Mouse (Mus musculus) thymus, postnatal 4 days (tissue): Measurements from ENCODE around the gene Olfr446.

Experiments
- DNase-seq: peaks from one replicate; pipeline ENCODE4 v3.0.0; 2021

Gene Olfr446

GRCm38 (mm10) chr6:42921077-42921476 is at the start of gene Olfr446:
Gene Olfr446 (plus strand): TSS chr6:42921377.
- no peak for DNase-seq

- DNase-seq = no peak
Measured at GRCm38 (mm10) chr6:42876323-42876722, 44.9 kb upstream of the Olfr446 start.

- no peak for DNase-seq
Measured at GRCm38 (mm10) chr6:42890141-42890540, 31.0 kb upstream of the Olfr446 start, which contains the start of gene Olfr448. Gene Olfr448 (plus strand): TSS chr6:42890441.

GRCm38 (mm10) chr6:42900345-42900744 is 20.8 kb upstream of the Olfr446 start:
- DNase-seq = no peak

- no peak for DNase-seq
Measured at GRCm38 (mm10) chr6:42908578-42908977, 12.6 kb upstream of the Olfr446 start, which contains the start of gene Olfr447. Gene Olfr447 (plus strand): TSS chr6:42908878.

- DNase-seq = no peak
Measured at GRCm38 (mm10) chr6:42948767-42949166, 27.6 kb downstream of the Olfr446 start, which contains the start of gene Olfr444. Gene Olfr444 (plus strand): TSS chr6:42949067.

GRCm38 (mm10) chr6:42980377-42980776 is 59.2 kb downstream of the Olfr446 start:
- DNase-seq = no peak
